Mouse (Mus musculus): ENCODE results near the gene Robo3. TPM values are rescaled to one million over a fixed set of nuclear protein-coding genes. Genes with fewer than 3 reads are reported as not detected.
A peak's percentile ranks its signal among the peaks of the same experiment; 100 is the strongest.

Gene Robo3
- polyA plus RNA-seq, 1 experiment from 2014 or later: 13.3 TPM

DNA sequence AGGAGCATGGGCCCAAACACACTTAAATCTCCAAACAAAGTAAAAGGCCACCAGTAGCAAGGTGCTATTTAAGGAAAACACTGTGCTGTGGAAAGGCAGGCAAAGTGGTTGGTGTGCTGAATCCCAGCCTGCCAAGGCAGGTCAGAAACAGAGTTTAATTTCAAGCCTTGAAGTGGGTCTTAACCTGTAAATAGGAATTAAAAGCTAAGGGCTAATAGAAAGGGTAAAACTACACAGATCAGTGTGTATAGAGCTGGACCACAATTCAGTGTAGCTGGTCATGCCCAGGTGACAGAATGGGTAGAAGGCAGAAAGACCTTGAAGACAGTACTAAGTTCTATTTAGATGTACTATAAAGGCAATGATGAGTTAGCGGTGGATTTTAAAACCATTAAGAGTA lies 24.1 kb upstream of the Robo3 start:
- no peak for DNase-seq
- Histone ChIP-seq H3K4me3 (replicated peaks; ENCODE audit: low read depth, low read length) (no peak overlapping the region), H3K9me3 (ENCODE audit: control insufficient read depth, low read length) (no peaks in the 10 kb centered on the region), H3K27me3 (ENCODE audit: control insufficient read depth, insufficient read depth, low read length) (peaks cover 59% of the 10 kb centered on the region), H3K36me3 (ENCODE audit: control insufficient read depth, insufficient read depth, low read length) (no peaks in the 10 kb centered on the region), H3K27ac (replicated peaks; ENCODE audit: low read depth, low read length) (peak overlapping the region; percentile 32; the same call in 1 of the 2 replicates), H3K9ac (replicated peaks; ENCODE audit: low read length) (no peak overlapping the region), H3K4me2 (ENCODE audit: low read length) (peak overlapping the region; percentile 53; the same call in 1 of the 2 replicates), H3K4me1 (ENCODE audit: control insufficient read depth, insufficient read depth, low read length) (peaks cover 50% of the 10 kb centered on the region)
- no peak for ATAC-seq (ENCODE audit: low FRiP score, low TSS enrichment)
- WGBS: 32% methylated on average over 1 of the region's 1 CpGs

DNA sequence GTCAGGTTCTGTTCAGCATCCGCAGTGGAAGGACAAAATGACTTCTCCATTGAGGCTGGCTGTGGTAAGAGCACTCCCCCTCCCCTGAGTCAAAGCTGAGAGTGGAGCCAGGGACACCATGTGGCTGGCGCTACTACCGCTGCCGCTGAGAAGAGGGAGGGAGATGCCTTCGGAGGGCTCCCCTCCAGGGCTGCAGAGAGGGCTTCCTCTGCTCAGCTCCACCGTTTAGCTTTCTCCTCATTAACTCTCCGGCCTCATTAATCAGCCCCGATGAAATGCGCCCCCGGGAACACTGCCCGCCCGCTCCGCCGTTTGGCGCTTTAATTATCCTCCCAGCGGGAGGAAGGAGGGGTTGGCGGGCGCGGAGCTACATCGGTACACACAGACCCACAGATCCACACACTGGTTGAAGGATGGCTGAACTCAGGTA lies 23.4 kb upstream of the Robo3 start:
- Histone ChIP-seq H3K4me1 (ENCODE audit: control insufficient read depth, insufficient read depth, low read length) (peaks cover 57% of the 10 kb centered on the region), H3K27me3 (ENCODE audit: control insufficient read depth, insufficient read depth, low read length) (peaks cover 52% of the 10 kb centered on the region), H3K9ac (replicated peaks; ENCODE audit: low read length) (peak overlapping the region; percentile 41), H3K27ac (replicated peaks; ENCODE audit: low read depth, low read length) (peak overlapping the region; percentile 32), H3K36me3 (ENCODE audit: control insufficient read depth, insufficient read depth, low read length) (no peaks in the 10 kb centered on the region), H3K4me3 (replicated peaks; ENCODE audit: low read depth, low read length) (peak overlapping the region; percentile 26), H3K4me2 (ENCODE audit: low read length) (peak overlapping the region; percentile 53), H3K9me3 (ENCODE audit: control insufficient read depth, low read length) (no peaks in the 10 kb centered on the region)
- DNase-seq (peak; percentile 82), ATAC-seq (ENCODE audit: low FRiP score, low TSS enrichment) (peak; percentile 58)
- under 1% methylated on average over 20 of the region's 20 CpGs for WGBS

DNA sequence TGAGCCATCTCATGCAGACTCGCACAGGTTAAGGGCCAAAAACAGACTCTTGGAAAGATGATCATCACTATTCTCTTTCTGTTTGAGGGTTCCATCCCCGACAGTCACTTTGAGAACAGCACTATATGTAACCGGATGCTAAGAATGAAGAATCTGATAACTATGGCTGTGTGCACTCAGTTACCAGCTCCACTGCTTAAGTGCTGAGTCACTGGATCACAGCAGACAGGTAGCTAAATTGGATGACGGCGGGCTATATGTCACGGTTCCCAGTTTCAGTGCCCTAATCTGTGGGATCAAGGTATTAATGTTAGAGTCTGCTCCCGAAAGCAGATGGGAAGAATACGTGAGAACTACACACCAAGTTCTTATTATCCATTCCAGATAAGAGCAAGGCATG lies 22.8 kb upstream of the Robo3 start:
- no peak for ATAC-seq (ENCODE audit: low FRiP score, low TSS enrichment)
- 3% methylated on average over 8 of the region's 8 CpGs for WGBS
- DNase-seq: peak; percentile 13
- peaks cover 60% of the 10 kb centered on the region for H3K4me1 ChIP-seq (ENCODE audit: control insufficient read depth, insufficient read depth, low read length)
- no peak overlapping the region for H3K9ac ChIP-seq (replicated peaks; ENCODE audit: low read length)
- no peak overlapping the region for H3K27ac ChIP-seq (replicated peaks; ENCODE audit: low read depth, low read length)
- H3K27me3 ChIP-seq (ENCODE audit: control insufficient read depth, insufficient read depth, low read length): peaks cover 46% of the 10 kb centered on the region; the same call in 1 of the 2 replicates
- H3K4me3 ChIP-seq (replicated peaks; ENCODE audit: low read depth, low read length): no peak overlapping the region
- H3K36me3 ChIP-seq (ENCODE audit: control insufficient read depth, insufficient read depth, low read length): no peaks in the 10 kb centered on the region
- no peaks in the 10 kb centered on the region for H3K9me3 ChIP-seq (ENCODE audit: control insufficient read depth, low read length)
- peak overlapping the region; percentile 53 for H3K4me2 ChIP-seq (ENCODE audit: low read length)

DNA sequence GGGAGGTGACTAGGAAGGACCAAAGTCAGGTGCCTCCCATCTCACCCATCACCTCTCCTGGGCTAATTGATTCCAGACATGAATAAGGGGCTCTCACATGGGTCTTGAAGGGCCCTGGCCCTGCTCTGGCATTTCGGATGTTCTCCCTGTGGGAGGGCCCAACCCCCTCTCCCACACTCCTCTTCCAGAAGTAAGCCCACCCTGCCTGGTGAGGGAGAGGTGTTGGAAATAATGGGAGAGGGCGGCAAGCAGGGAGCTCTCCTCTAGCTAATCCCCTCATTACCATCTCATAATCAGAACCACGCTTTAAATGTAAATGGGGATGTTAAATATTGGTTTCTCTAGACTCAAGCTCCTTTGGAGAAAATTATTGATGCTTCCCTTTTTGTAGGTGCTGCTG lies 21.9 kb upstream of the Robo3 start:
- H3K36me3 ChIP-seq (ENCODE audit: control insufficient read depth, insufficient read depth, low read length): no peaks in the 10 kb centered on the region
- peak overlapping the region; percentile 17; the same call in 1 of the 2 replicates for H3K27ac ChIP-seq (replicated peaks; ENCODE audit: low read depth, low read length)
- H3K4me2 ChIP-seq (ENCODE audit: low read length): no peak overlapping the region
- ATAC-seq (ENCODE audit: low FRiP score, low TSS enrichment): no peak
- no peak overlapping the region for H3K9ac ChIP-seq (replicated peaks; ENCODE audit: low read length)
- peak; percentile 41 for DNase-seq
- H3K27me3 ChIP-seq (ENCODE audit: control insufficient read depth, insufficient read depth, low read length): peaks cover 42% of the 10 kb centered on the region; the same call in 1 of the 2 replicates
- 3% methylated on average over 3 of the region's 3 CpGs for WGBS
- no peaks in the 10 kb centered on the region for H3K9me3 ChIP-seq (ENCODE audit: control insufficient read depth, low read length)
- peaks cover 55% of the 10 kb centered on the region for H3K4me1 ChIP-seq (ENCODE audit: control insufficient read depth, insufficient read depth, low read length)
- no peak overlapping the region for H3K4me3 ChIP-seq (replicated peaks; ENCODE audit: low read depth, low read length)

DNA sequence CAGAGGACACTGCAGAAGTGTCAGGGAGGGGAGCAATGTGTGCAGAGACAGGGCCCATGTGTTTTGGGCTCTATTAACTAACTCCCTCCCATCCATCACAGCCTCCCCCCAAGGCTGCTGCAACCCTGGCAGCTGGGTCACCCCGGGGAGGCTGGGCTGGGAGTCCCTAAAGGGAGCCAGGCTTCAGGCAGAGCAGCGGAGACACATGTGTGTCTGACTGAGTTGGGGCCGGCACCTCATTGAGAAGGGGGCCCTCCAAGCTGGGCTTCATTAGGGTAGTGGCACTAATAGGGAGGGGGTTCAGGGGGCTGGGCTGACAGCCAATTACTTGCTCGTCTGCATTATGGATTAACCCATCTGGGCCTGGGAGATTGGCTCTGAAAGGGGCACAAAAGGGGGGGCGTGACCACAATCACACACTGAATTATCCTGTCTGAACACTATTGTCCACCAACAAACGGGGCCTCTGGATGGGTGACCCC lies 21.0 kb upstream of the Robo3 start:
- Histone ChIP-seq H3K9ac (replicated peaks; ENCODE audit: low read length) (no peak overlapping the region), H3K4me1 (ENCODE audit: control insufficient read depth, insufficient read depth, low read length) (peaks cover 46% of the 10 kb centered on the region)
- 2% methylated on average over 6 of the region's 6 CpGs for WGBS

DNA sequence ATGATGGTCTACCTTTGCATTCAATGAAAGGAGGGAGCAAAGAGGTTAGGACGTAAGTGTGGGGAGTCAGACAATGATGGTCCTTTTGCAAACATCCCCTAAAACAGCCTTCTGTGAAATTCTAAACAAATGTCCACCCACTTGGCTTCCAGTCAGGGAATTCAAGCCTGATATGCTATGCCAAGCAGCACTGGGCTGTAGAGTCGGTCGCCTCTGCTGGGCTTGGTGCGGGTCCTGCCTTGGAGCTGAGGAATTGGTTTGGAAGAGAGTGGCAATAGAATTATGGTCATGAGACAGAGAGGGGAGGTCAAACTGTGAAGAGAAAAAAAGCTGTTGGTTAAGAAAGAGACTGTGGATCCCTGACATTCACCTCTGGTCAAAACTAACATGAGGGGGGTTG lies 20.3 kb upstream of the Robo3 start:
- Histone ChIP-seq H3K4me2 (ENCODE audit: low read length) (no peak overlapping the region), H3K4me3 (replicated peaks; ENCODE audit: low read depth, low read length) (no peak overlapping the region), H3K4me1 (ENCODE audit: control insufficient read depth, insufficient read depth, low read length) (peaks cover 46% of the 10 kb centered on the region), H3K27me3 (ENCODE audit: control insufficient read depth, insufficient read depth, low read length) (peaks cover 36% of the 10 kb centered on the region; the same call in 1 of the 2 replicates), H3K27ac (replicated peaks; ENCODE audit: low read depth, low read length) (no peak overlapping the region), H3K9ac (replicated peaks; ENCODE audit: low read length) (no peak overlapping the region), H3K9me3 (ENCODE audit: control insufficient read depth, low read length) (no peaks in the 10 kb centered on the region), H3K36me3 (ENCODE audit: control insufficient read depth, insufficient read depth, low read length) (no peaks in the 10 kb centered on the region)
- no peak for DNase-seq
- ATAC-seq (ENCODE audit: low FRiP score, low TSS enrichment): no peak
- 26% methylated on average over 4 of the region's 4 CpGs for WGBS

More for the DNA sequence above, 21.0 kb upstream of the Robo3 start:
- peaks cover 42% of the 10 kb centered on the region; the same call in 1 of the 2 replicates for H3K27me3 ChIP-seq (ENCODE audit: control insufficient read depth, insufficient read depth, low read length)
- no peak overlapping the region for H3K4me2 ChIP-seq (ENCODE audit: low read length)
- DNase-seq: peak; percentile 70
- 0 out of 2 replicates have a peak overlapping the region, but pooled peaks have one; percentile 26 for H3K27ac ChIP-seq (replicated peaks; ENCODE audit: low read depth, low read length)
- no peak overlapping the region for H3K4me3 ChIP-seq (replicated peaks; ENCODE audit: low read depth, low read length)
- H3K36me3 ChIP-seq (ENCODE audit: control insufficient read depth, insufficient read depth, low read length): no peaks in the 10 kb centered on the region
- no peaks in the 10 kb centered on the region for H3K9me3 ChIP-seq (ENCODE audit: control insufficient read depth, low read length)
- ATAC-seq (ENCODE audit: low FRiP score, low TSS enrichment): peak; percentile 70

DNA sequence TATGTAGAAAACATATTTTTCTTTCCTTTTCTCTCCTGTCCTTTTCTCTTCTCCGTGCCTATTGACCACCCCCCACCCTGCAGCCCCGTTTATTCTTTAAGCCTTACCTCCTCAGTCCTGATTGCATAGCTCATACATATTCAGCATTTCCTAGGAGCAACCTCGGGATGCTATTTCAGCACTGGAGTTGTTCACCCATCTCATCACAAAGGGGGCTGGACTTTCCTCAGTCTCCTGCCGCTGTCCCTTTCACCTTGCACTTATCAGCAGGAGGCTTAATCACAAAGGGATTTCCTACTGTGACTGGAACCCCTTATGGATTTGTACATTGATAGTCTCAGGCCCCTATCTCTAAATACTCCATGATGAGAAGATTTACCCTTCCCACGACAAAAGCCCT lies 19.4 kb upstream of the Robo3 start:
- Histone ChIP-seq H3K4me3 (replicated peaks; ENCODE audit: low read depth, low read length) (no peak overlapping the region), H3K4me1 (ENCODE audit: control insufficient read depth, insufficient read depth, low read length) (peaks cover 42% of the 10 kb centered on the region), H3K27me3 (ENCODE audit: control insufficient read depth, insufficient read depth, low read length) (peaks cover 28% of the 10 kb centered on the region; the same call in 1 of the 2 replicates), H3K9ac (replicated peaks; ENCODE audit: low read length) (no peak overlapping the region), H3K4me2 (ENCODE audit: low read length) (peak overlapping the region; percentile 13), H3K36me3 (ENCODE audit: control insufficient read depth, insufficient read depth, low read length) (no peaks in the 10 kb centered on the region), H3K27ac (replicated peaks; ENCODE audit: low read depth, low read length) (0 out of 2 replicates have a peak overlapping the region, but pooled peaks have one; percentile 6), H3K9me3 (ENCODE audit: control insufficient read depth, low read length) (no peaks in the 10 kb centered on the region)
- ATAC-seq (ENCODE audit: low FRiP score, low TSS enrichment) (no peak), DNase-seq (peak; percentile 35)
- 1% methylated on average over 5 of the region's 5 CpGs for WGBS

DNA sequence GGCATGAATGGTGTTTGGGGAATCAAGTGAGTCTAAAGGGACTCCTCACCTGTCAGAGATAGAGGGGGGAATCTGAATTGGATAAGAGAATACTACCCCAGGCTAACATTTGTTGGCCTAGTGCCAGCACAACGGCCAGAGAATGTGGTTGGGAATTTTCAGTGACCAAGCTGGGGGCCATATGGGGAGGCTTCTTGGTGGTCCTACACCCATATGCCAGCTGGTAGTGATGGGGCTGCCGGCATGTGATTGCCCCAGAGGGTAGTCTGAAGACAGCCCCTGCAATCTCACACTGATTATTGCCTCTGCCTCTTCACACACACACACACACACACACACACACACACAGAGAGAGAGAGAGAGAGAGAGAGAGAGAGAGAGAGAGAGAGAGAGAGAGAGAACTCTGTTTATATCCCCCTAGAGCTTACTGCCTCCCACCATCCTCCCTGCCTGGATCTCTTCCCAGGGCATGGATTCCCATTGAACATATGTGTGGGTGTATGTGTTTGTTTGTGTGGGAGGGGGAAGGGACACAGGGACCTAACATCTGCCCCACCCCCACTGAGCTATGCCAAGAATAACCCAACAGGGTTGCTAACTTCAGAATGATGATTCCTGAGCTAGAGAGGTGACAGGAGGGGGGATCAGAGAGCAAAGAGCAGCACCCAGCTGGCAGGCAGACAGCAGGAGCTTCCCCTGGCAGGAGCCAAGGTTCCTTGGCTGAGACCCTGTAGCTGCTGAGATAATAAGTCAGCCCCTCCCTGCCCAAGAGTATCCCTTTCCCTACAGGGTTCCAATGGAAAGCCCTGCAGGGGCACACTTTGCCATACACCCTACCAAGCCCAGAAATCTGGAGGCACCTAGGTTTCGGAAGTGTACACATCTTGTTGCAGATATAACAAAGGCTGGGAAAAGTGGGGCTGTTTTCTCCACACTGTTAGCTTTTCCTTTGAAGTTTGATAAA lies 5.0 kb upstream of the Robo3 start:
- WGBS: 22% methylated on average over 3 of the region's 3 CpGs
- no peaks in the 10 kb centered on the region for H3K36me3 ChIP-seq (ENCODE audit: control insufficient read depth, insufficient read depth, low read length)
- no peak overlapping the region for H3K9ac ChIP-seq (replicated peaks; ENCODE audit: low read length)
- no peak overlapping the region for H3K4me3 ChIP-seq (replicated peaks; ENCODE audit: low read depth, low read length)
- H3K4me1 ChIP-seq (ENCODE audit: control insufficient read depth, insufficient read depth, low read length): peaks cover 8% of the 10 kb centered on the region; the same call in 1 of the 2 replicates
- H3K9me3 ChIP-seq (ENCODE audit: control insufficient read depth, low read length): no peaks in the 10 kb centered on the region
- no peak for DNase-seq
- peaks cover 30% of the 10 kb centered on the region for H3K27me3 ChIP-seq (ENCODE audit: control insufficient read depth, insufficient read depth, low read length)
- peak; percentile 31; the same call in 1 of the 2 replicates for ATAC-seq (ENCODE audit: low FRiP score, low TSS enrichment)
- no peak overlapping the region for H3K4me2 ChIP-seq (ENCODE audit: low read length)
- H3K27ac ChIP-seq (replicated peaks; ENCODE audit: low read depth, low read length): no peak overlapping the region
